17 mouse cellular contexts compared by ENCODE assay signal in the genomic region with DNA sequence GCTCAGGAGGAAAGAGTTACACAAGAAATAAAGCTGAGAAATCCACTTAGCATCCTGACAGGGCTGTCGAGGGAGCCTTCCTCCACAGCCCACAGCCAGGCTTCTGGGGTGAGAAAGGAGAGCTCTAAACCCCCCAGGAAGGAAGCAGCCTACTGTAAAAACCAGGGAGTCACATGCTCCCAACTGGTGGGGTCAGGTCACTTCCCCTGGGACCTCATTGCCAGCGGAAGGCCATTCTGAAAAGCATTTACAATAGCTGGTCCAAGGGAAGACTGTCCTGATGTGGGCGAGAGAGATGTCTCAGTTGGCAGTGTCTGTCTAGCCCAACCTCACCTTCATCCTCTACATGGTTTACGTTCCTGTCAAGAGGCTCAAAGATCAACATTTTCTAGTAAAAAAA. TPM values are rescaled to one million over a fixed set of nuclear protein-coding genes. Genes with fewer than 3 reads are reported as not detected.
DNase-seq lines count a peak whose midpoint lies in the region; ATAC-seq and TF ChIP-seq lines count a peak whose summit lies in the region.
"Had no signal": no experiment of that assay in that cellular context is flagged by ENCODE, and none has a peak within 500 bp of the region (broad histone marks: within the 10 kb centered on the region; RNA-seq: fewer than 3 reads in every experiment).

No protein-coding gene starts in this region.

- H3K4me1 ChIP-seq in heart, embryonic 13.5 days, result peaks cover 41% of the 10 kb centered on the region
- H3K4me1 ChIP-seq in lung, postnatal 0 days (ENCODE audit: insufficient read depth, low read depth, low read length), result peaks cover 4% of the 10 kb centered on the region; the same call in 1 of the 2 replicates
- H3K4me1 ChIP-seq in stomach, embryonic 16.5 days (ENCODE audit: control insufficient read depth, insufficient read depth, low read length), result peaks cover 9% of the 10 kb centered on the region

- H3K4me3 ChIP-seq in heart, embryonic 13.5 days, result no peak overlapping the region
- no peak overlapping the region for H3K4me3 ChIP-seq in lung, postnatal 0 days (ENCODE audit: low read depth, low read length)
- H3K4me3 ChIP-seq in stomach, embryonic 16.5 days (replicated peaks; ENCODE audit: low read length), result no peak overlapping the region
- H3K4me3 ChIP-seq: heart, adult 2 months had no signal

- no peak for ATAC-seq in heart, embryonic 13.5 days (ENCODE audit: extremely low read depth, insufficient number of reproducible peaks, low FRiP score, low TSS enrichment)
- ATAC-seq in lung, postnatal 0 days, result no peak
- ATAC-seq in stomach, embryonic 16.5 days (ENCODE audit: insufficient read depth, low FRiP score), result no peak
- ATAC-seq: midbrain, embryonic 16.5 days had no signal

- 50% methylated on average over 4 of the region's 4 CpGs for WGBS in heart, embryonic 13.5 days
- WGBS in lung, postnatal 0 days, result 38% methylated on average over 4 of the region's 4 CpGs
- 46% methylated on average over 4 of the region's 4 CpGs for WGBS in stomach, embryonic 16.5 days

- no peak for TF ChIP-seq EP300 in lung, postnatal 0 days (IDR thresholded peaks at IDR 0.05)

- H3K9me3 ChIP-seq in heart, embryonic 13.5 days, result no peaks in the 10 kb centered on the region
- no peaks in the 10 kb centered on the region for H3K9me3 ChIP-seq in lung, postnatal 0 days (ENCODE audit: low read length)
- H3K9me3 ChIP-seq in stomach, embryonic 16.5 days (replicated peaks; ENCODE audit: control insufficient read depth, low read length), result no peaks in the 10 kb centered on the region

- H3K4me2 ChIP-seq in heart, embryonic 13.5 days, result no peak overlapping the region
- H3K4me2 ChIP-seq in lung, postnatal 0 days (replicated peaks; ENCODE audit: low read depth, low read length), result no peak overlapping the region
- 0 out of 2 replicates have a peak overlapping the region, but pooled peaks have one; percentile 6 for H3K4me2 ChIP-seq in stomach, embryonic 16.5 days (ENCODE audit: low read depth, low read length)

- DNase-seq in heart, postnatal 4 days, result no peak
- peak; percentile 44 for DNase-seq in lung, postnatal 10 days
- no peak for DNase-seq in lung, postnatal 0 days (ENCODE audit: low spot score)
- peak; percentile 37 to 53 for DNase-seq in kidney, postnatal 25 days
- no peak for DNase-seq in left cerebral cortex, adult 18-20 months (ENCODE audit: low spot score in 2 of 2)
- DNase-seq in embryo, embryonic 11 days, result no peak
- DNase-seq: B cell, adult 2 months; cerebellum, adult 11-12 months; heart, adult 2 months; lung, postnatal 14 days; right cerebral cortex, postnatal 14 days had no signal

- H3K36me3 ChIP-seq in heart, embryonic 13.5 days, result no peaks in the 10 kb centered on the region
- no peaks in the 10 kb centered on the region for H3K36me3 ChIP-seq in lung, postnatal 0 days (ENCODE audit: insufficient read depth, low read length)
- H3K36me3 ChIP-seq in stomach, embryonic 16.5 days (ENCODE audit: control insufficient read depth, insufficient read depth, low read length), result no peaks in the 10 kb centered on the region

- H3K9ac ChIP-seq in heart, embryonic 13.5 days, result no peak overlapping the region
- no peak overlapping the region for H3K9ac ChIP-seq in lung, postnatal 0 days (replicated peaks; ENCODE audit: low read depth)
- H3K9ac ChIP-seq in stomach, embryonic 16.5 days (ENCODE audit: low read length), result 0 out of 2 replicates have a peak overlapping the region, but pooled peaks have one; percentile 40

- H3K27ac ChIP-seq in heart, embryonic 13.5 days (replicated peaks), result peak overlapping the region; percentile 12; the same call in 1 of the 2 replicates
- H3K27ac ChIP-seq in lung, postnatal 0 days (ENCODE audit: low read length), result no peak overlapping the region
- peak overlapping the region; percentile 91 for H3K27ac ChIP-seq in stomach, embryonic 16.5 days (ENCODE audit: low read length)
- H3K27ac ChIP-seq: heart, adult 2 months had no signal

- H3K27me3 ChIP-seq in heart, embryonic 13.5 days (replicated peaks), result no peaks in the 10 kb centered on the region
- H3K27me3 ChIP-seq in lung, postnatal 0 days (replicated peaks; ENCODE audit: insufficient read depth, low read length), result no peaks in the 10 kb centered on the region
- H3K27me3 ChIP-seq in stomach, embryonic 16.5 days (ENCODE audit: control insufficient read depth, insufficient read depth, low read length), result no peaks in the 10 kb centered on the region

- TF ChIP-seq CTCF in lung, postnatal 0 days (IDR thresholded peaks at IDR 0.05), result no peak

RNA-seq across cellular contexts. Expression of gene Trim71, which starts 15.7 kb away (rescaled TPM):
- polyA plus RNA-seq in heart, embryonic 13.5 days (2015; fragmentation: Nextera tagmentation; extraction: Ambion mirVana), result 0.17 and 0.20 TPM in 2 replicates
- not detected for total RNA-seq in heart, postnatal 4 days (2021)
- 0.30 and 0.32 TPM in 2 replicates for polyA plus RNA-seq in lung, postnatal 0 days (2015; fragmentation: Nextera tagmentation; extraction: Ambion mirVana)
- 0.96 and 0.98 TPM in 2 replicates for polyA plus RNA-seq in stomach, embryonic 16.5 days (2015; fragmentation: Nextera tagmentation; extraction: Ambion mirVana)
- total RNA-seq in left cerebral cortex, adult 18-20 months (2021), result under 1 TPM; 0.84 to 0.95 TPM
- total RNA-seq: heart, adult 2 months; heart, postnatal 25 days had no signal
- polyA plus RNA-seq: heart, adult 2 months; large intestine, adult 2 months had no signal

RNA-seq across cellular contexts. Expression of gene C130032M10Rik, which starts 33.0 kb away (rescaled TPM):
- 0.89 and 1.0 TPM in 2 replicates for polyA plus RNA-seq in heart, embryonic 13.5 days (2015; fragmentation: Nextera tagmentation; extraction: Ambion mirVana)
- total RNA-seq in heart, postnatal 4 days (2021), result not detected
- polyA plus RNA-seq in lung, postnatal 0 days (2015; fragmentation: Nextera tagmentation; extraction: Ambion mirVana), result 0.33 TPM in 1 of 2 replicates, not detected in the other
- polyA plus RNA-seq in stomach, embryonic 16.5 days (2015; fragmentation: Nextera tagmentation; extraction: Ambion mirVana), result 0.19 TPM in 1 of 2 replicates, not detected in the other
- total RNA-seq in left cerebral cortex, adult 18-20 months (2021), result not detected
- total RNA-seq: heart, adult 2 months; heart, postnatal 25 days had no signal
- polyA plus RNA-seq: heart, adult 2 months; large intestine, adult 2 months; midbrain, embryonic 16.5 days; neural tube, embryonic 14.5 days had no signal

RNA-seq across cellular contexts. Expression of gene Ccr4, which starts 43.8 kb away (rescaled TPM):
- not detected in 2 replicates for polyA plus RNA-seq in heart, embryonic 13.5 days (2015; fragmentation: Nextera tagmentation; extraction: Ambion mirVana)
- not detected for total RNA-seq in heart, postnatal 4 days (2021)
- not detected in 2 replicates for polyA plus RNA-seq in lung, postnatal 0 days (2015; fragmentation: Nextera tagmentation; extraction: Ambion mirVana)
- polyA plus RNA-seq in stomach, embryonic 16.5 days (2015; fragmentation: Nextera tagmentation; extraction: Ambion mirVana), result 0.04 TPM in 1 of 2 replicates, not detected in the other
- total RNA-seq in left cerebral cortex, adult 18-20 months (2021), result not detected
- total RNA-seq: heart, adult 2 months; heart, postnatal 25 days had no signal
- polyA plus RNA-seq: heart, adult 2 months; midbrain, embryonic 16.5 days; neural tube, embryonic 14.5 days had no signal

Comparison
In these comparisons a context has a peak if more than half of its experiments do, and no peak if none do; other contexts are left out.
1. DNase-seq: peak in lung, postnatal 10 days (single experiment) and kidney, postnatal 25 days (2 of 2); none in heart, postnatal 4 days (single experiment), lung, postnatal 0 days (single experiment), left cerebral cortex, adult 18-20 months (0 of 2) and embryo, embryonic 11 days (single experiment).